Mouse (Mus musculus) cerebral cortex, adult 2 months (tissue): ENCODE results near the gene Ric8a.

Source experiments
- WGBS: fragments of 180-500 bp; shearing (Covaris S2); methylation state at CpG from one replicate; pipeline ENCODE4 v1.1.7; 2018; 5-methylcytosine and 5-hydroxymethylcytosine counted together

Gene Ric8a

GRCm38 (mm10) chr7:140890636-140891035, 33.9 kb downstream of the Ric8a start:
- 96% methylated on average over 16 of the region's 16 CpGs for whole genome bisulfite sequencing

GRCm38 (mm10) chr7:140894031-140894430, 37.3 kb downstream of the Ric8a start:
- WGBS = 69% methylated on average over 7 of the region's 7 CpGs

DNA sequence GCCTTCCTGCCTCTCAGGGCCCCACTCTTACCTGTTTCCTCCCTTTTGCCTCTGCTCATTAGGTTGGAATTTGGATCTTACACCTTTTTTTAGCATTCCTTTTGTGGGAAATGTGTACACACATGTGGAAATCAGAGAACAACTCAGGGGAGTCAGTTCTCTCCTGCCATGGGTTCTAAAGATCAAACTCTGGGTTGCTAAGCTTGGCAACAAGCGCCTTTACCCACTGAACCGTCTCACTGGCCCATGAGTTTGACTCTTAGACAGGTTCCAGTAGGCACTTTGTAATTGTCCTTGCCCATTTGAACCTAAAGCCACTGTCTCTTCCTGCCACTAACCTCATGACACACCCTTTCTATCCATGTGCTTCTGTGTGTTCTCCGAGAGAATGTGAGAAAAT, 37.9 kb downstream of the Ric8a start:
- 91% methylated on average over 3 of the region's 3 CpGs for WGBS

- 84% methylated on average over 7 of the region's 7 CpGs for WGBS
Observed at GRCm38 (mm10) chr7:140897863-140898262, 41.1 kb downstream of the Ric8a start.

DNA sequence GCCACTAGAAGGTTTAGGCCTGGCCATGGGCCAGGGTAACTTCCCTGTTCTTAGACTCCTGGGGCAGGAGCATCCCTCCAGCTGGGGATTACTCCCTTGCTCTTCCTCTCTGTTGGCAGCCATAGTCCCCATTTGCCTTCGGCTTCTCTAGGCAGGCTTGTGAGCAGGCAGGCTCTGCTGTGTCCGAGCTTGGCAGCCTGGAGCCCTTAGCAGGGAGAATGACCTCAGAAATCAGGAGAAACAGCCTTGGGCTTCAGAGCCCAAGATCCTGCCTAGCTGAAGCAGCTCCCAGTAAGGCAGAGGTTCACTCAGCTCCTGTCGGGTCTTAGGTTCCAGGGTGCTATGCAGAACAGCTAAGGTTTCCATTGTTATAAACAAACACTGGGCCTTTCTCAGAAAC, 42.4 kb downstream of the Ric8a start:
- 68% methylated on average over 3 of the region's 3 CpGs for WGBS

- WGBS = 57% methylated on average over 10 of the region's 10 CpGs
Observed at GRCm38 (mm10) chr7:140900220-140900619, 43.5 kb downstream of the Ric8a start, which contains the start of gene Cox8b. Gene Cox8b, minus strand, starts transcription at chr7:140900446.

DNA sequence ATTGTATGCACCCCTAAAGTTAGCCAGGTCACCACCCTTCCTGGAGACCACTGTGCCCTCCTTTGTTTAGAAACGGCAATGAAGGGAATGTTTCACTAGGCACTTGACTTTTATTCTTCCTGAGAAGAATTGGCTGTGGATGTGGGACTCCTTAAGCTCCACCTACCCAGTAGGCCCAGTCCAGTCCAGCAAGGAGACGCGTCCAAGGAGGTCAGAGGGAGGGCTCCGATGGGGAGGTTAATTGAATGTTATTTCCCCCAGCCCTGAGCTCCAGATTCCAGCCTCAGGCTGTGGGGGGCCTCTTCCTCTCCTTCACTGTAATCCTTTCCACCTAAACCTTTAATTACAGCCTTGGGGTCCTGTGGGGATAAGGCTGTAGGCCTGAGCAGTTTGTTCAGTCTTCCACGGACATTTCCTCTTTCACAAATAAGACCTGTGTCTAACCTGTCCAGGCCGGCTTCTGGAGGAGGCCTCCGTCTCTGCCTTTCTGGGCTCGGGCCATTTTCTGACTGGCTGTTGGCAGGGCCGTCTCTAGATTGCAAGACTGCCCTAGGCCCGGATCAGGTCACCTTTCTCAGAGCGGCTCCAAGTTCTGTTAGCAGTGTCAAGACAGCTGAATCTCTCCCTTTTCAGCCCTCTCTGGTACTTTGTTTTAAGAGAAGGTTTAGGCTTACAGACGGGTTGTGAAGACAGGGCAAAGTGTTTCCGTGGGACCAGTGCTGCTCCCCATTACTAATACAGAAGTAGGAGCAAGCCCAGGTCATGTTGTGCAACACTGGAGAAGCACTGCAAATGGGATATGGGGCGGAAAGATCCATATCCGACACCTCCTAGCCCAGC, 45.5 kb downstream of the Ric8a start:
- 77% methylated on average over 15 of the region's 15 CpGs for WGBS

DNA sequence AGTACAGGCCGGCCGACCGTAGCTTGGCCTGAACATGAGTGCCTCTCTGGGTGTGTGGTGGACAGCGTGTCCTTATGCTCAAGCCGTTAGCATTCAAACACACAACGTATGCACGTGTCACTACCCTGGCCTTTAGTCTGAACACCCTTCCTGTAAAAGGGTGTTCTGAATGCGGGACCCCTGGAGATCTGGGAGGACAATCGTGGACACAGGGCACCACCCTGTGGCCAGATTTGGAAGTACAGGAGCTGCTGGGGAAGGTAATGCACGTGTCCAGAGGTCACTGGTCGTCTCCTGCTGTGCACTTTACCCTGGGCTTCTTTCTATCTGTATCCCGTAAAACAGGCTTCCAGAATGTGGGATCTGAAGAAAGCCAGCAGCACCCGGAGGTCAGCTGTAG, 46.5 kb downstream of the Ric8a start:
- 33% methylated on average over 13 of the region's 13 CpGs for WGBS

DNA sequence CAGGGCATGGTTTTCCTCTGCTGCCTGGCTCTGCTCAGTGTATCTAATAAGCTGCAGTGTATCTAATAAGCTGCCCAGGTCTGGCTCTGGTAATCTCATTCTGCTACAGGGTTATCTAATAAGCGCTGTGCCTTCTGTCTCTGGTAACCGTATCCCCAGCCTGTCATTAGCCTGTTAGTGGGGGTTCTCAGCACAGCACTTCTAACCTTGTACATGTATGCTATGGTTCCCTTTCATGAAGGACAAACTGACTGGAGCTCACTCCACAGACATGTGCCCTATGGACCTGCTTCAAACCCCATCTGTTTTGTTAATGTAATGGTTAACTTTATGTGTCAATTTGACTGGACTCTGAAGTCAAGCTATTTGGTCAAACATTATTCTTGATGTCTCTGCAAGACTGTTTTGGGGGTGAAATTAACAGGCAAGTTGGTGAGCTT, 48.9 kb downstream of the Ric8a start:
- 94% methylated on average over 2 of the region's 2 CpGs for WGBS

- 78% methylated on average over 13 of the region's 13 CpGs for WGBS
Observed at GRCm38 (mm10) chr7:140907131-140907530, 50.4 kb downstream of the Ric8a start.

DNA sequence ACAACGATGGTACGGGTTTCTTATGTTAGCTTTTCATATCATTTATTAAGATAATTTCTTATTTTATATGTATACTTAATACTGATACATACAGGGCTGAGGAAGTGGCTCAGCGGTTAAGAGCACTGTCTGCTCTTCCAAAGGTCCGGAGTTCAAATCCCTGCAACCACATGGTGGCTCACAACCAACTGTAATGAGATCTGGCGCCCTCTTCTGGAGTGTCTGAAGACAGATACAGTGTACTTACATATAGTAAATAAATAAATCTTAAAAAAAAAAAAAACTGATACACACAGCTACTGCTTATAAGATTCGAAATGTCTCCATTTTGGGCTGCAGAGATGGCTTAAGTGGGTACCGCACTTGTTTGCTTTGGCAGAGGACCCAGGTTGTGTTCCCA, 50.9 kb downstream of the Ric8a start:
- 88% methylated on average over 7 of the region's 7 CpGs for WGBS

- WGBS = 68% methylated on average over 7 of the region's 7 CpGs
Observed at GRCm38 (mm10) chr7:140908181-140908580, 51.4 kb downstream of the Ric8a start.

DNA sequence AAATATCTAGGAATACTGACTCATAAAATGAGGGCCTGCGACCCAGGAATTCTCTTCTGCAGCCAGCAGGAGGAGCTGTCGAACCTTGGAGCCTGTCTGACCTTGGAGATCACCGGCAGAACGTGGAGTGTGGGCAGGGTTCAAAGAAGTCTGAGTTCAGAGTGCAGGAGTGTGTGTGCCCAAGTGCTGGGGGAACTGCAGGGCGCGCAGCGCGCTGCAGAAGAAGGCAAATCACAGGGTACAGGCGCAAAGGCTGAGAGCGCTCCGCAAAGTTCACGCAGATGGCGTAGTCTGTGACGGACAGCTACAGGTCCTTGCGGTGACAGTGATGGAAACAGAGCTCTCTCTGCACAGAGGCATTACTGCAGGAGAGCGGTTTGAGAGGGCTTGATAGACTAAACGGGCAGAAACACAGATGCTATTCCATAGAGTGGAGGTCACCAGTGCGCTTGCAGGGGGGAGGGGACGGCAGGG, 51.9 kb downstream of the Ric8a start:
- WGBS = 2% methylated on average over 19 of the region's 19 CpGs

- 30% methylated on average over 3 of the region's 3 CpGs for WGBS
Observed at GRCm38 (mm10) chr7:140912293-140912692, 55.5 kb downstream of the Ric8a start.

GRCm38 (mm10) chr7:140912846-140913482, 56.2 kb downstream of the Ric8a start:
- 79% methylated on average over 5 of the region's 5 CpGs for WGBS
